Mouse (Mus musculus) stomach, postnatal 0 days (tissue): Measurements from ENCODE around the gene Xpo4.

Experiments
- CTCF ChIP-seq: IDR thresholded peaks from 2 replicates; pipeline ENCODE4 v1.5.1; 2016; ENCODE audit warnings: antibody characterized with exemption, low read depth, mild to moderate bottlenecking, moderate library complexity
- EP300 ChIP-seq: optimal IDR thresholded peaks from 2 replicates; pipeline ENCODE3; 2016; ENCODE audit warnings: antibody characterized with exemption

DNA sequence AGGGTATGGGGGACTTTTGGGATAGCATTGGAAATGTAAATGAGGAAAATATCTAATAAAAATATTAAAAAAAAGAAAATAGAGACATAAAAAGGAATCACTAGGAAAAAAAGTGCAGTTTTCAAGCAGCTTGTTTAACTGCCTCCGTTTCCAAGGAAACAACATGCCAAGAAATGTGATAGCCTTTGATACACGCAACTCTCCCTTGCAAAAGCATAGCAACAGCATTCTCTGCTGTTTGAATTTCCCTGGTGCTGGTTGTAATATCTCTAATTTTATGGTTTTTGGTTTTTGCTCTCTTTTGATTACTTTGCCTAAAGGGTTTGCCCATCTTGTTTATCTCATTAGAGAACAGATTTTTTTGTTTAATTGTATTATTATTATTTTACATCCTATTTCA is 10.3 kb upstream of the Xpo4 start:
- no peak for TF ChIP-seq CTCF
- TF ChIP-seq EP300: no peak
